ENCODE assay signal across 7 mouse cellular contexts in genomic region chr14:100477595-100478380, GRCm38 (mm10).
DNase-seq lines count a peak whose midpoint lies in the region; ATAC-seq and TF ChIP-seq lines count a peak whose summit lies in the region.

No protein-coding gene starts in this region.

- 10% methylated on average over 22 of the region's 22 CpGs for WGBS in forebrain, embryonic 14.5 days
- WGBS in midbrain, embryonic 11.5 days = 14% methylated on average over 22 of the region's 22 CpGs

- H3K9me3 ChIP-seq in E14TG2a.4 (ENCODE audit: low read length) = no peaks in the 10 kb centered on the region
- no peaks in the 10 kb centered on the region for H3K9me3 ChIP-seq in forebrain, embryonic 14.5 days (replicated peaks; ENCODE audit: control insufficient read depth, low read length)
- H3K9me3 ChIP-seq in midbrain, embryonic 11.5 days (ENCODE audit: control insufficient read depth, low read length) = no peaks in the 10 kb centered on the region

- H3K4me3 ChIP-seq in E14TG2a.4 (replicated peaks; ENCODE audit: low read length) = peak overlapping the region; percentile 54
- H3K4me3 ChIP-seq in forebrain, embryonic 14.5 days (ENCODE audit: low read depth, low read length) = peak overlapping the region; percentile 25
- peak overlapping the region; percentile 20 for H3K4me3 ChIP-seq in midbrain, embryonic 11.5 days (ENCODE audit: low read depth, low read length)

- no peaks in the 10 kb centered on the region for H3K36me3 ChIP-seq in E14TG2a.4 (ENCODE audit: insufficient read depth, low read length)
- H3K36me3 ChIP-seq in forebrain, embryonic 14.5 days (ENCODE audit: control insufficient read depth, insufficient read depth, low read length) = no peaks in the 10 kb centered on the region
- H3K36me3 ChIP-seq in midbrain, embryonic 11.5 days (ENCODE audit: control insufficient read depth, insufficient read depth, low read length) = no peaks in the 10 kb centered on the region

- DNase-seq in ES-CJ7 (ENCODE audit: low read depth, low spot score) = peak; percentile 20
- peak; percentile 79 for DNase-seq in forebrain, embryonic 14.5 days (ENCODE audit: low spot score)
- DNase-seq in kidney, postnatal 14 days = peak; percentile 41
- DNase-seq in midbrain, embryonic 11.5 days (ENCODE audit: low spot score, missing footprints) = peak; percentile 90
- DNase-seq in ovary, adult 18-20 months (ENCODE audit: low spot score) = no peak

- peak overlapping the region; percentile 46 for H3K9ac ChIP-seq in forebrain, embryonic 14.5 days (ENCODE audit: low read length)
- no peak overlapping the region; the same call in 1 of the 2 replicates for H3K9ac ChIP-seq in midbrain, embryonic 11.5 days (ENCODE audit: low read length)

- ATAC-seq in forebrain, embryonic 14.5 days = peak; percentile 89
- peak; percentile 77 for ATAC-seq in midbrain, embryonic 11.5 days (ENCODE audit: low FRiP score)
- no peak for ATAC-seq in granulocyte monocyte progenitor cell, adult 5-6 weeks (replicated peaks; ENCODE audit: poor library complexity, severe bottlenecking)

- 0 out of 2 replicates have a peak, but pooled peaks cover 9% of the 10 kb centered on the region for H3K27me3 ChIP-seq in E14TG2a.4 (ENCODE audit: insufficient read depth, low read length)
- 0 out of 2 replicates have a peak, but pooled peaks cover 3% of the 10 kb centered on the region for H3K27me3 ChIP-seq in forebrain, embryonic 14.5 days (replicated peaks; ENCODE audit: control insufficient read depth, insufficient read depth, low read length)
- H3K27me3 ChIP-seq in midbrain, embryonic 11.5 days (ENCODE audit: control insufficient read depth, insufficient read depth, low read length) = no peaks in the 10 kb centered on the region

- H3K27ac ChIP-seq in forebrain, embryonic 14.5 days (ENCODE audit: low read depth, low read length) = no peak overlapping the region
- H3K27ac ChIP-seq in midbrain, embryonic 11.5 days (ENCODE audit: low read depth, low read length) = no peak overlapping the region

- peaks cover 18% of the 10 kb centered on the region for H3K4me1 ChIP-seq in E14TG2a.4 (replicated peaks; ENCODE audit: low read depth, low read length)
- H3K4me1 ChIP-seq in forebrain, embryonic 14.5 days (ENCODE audit: control insufficient read depth, insufficient read depth, low read length) = no peaks in the 10 kb centered on the region
- H3K4me1 ChIP-seq in midbrain, embryonic 11.5 days (ENCODE audit: control insufficient read depth, insufficient read depth, low read length) = peaks cover 4% of the 10 kb centered on the region

- H3K4me2 ChIP-seq in forebrain, embryonic 14.5 days (ENCODE audit: low read length) = peak overlapping the region; percentile 55
- H3K4me2 ChIP-seq in midbrain, embryonic 11.5 days = peak overlapping the region; percentile 50

- no peak for TF ChIP-seq CTCF in E14TG2a.4 (conservative IDR thresholded peaks at IDR 0.05; ENCODE audit: low read length)
